Mouse (Mus musculus) spleen, adult 2 months (tissue): ENCODE data around the gene Ier5.

Experiments used
- CTCF ChIP-seq: fragments of 200-500 bp; IDR thresholded peaks from 2 replicates; pipeline ENCODE4 v1.5.1; 2011; ENCODE audit warnings: mild to moderate bottlenecking, inconsistent platforms; ENCODE audit not compliant: insufficient read depth, insufficient read length, insufficient replicate concordance; ENCODE audit errors: extremely low read depth
- POLR2A ChIP-seq: fragments of 200-500 bp; IDR thresholded peaks from 2 replicates; pipeline ENCODE4 v1.6.1; 2011; ENCODE audit warnings: low read depth, low read length, inconsistent platforms

DNA sequence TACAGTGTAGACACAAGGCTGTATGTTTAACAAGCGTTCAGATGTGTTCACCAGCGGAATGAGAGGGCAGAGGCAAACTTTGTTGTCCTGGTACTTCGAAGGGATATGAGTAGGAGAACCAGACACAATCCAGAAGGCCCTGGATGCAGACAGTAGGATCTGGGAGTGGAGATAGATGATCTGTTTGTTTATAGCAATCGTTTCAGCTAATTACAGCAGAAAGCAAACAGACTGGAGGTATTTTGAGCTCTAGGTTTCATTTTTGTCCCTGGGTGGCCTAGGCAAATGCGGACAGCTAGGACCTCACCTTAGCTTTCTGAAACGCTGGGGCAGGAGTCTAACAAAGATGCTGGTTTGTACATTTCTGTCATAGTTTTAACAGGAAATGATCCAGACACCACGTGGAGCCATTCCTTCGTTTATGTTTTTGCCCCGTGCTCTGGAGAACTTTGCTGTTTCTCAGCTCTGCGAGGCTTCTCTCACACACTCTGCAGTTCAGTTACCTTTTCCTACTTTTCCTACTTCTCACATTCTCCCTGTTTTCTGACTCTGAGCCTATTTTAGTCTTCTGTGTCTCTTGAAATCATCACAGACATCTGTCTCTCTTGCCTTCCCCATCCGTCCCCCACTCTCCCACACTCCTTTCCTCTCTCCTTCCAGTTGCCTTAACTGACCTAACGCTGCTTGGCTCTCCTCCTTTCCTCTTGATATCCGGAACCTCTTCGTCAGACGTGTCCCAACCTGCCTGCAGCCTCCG lies 10.4 kb downstream of the Ier5 start:
- no peak for TF ChIP-seq CTCF
- TF ChIP-seq POLR2A: no peak
